Mouse (Mus musculus) midbrain, embryonic 14.5 days (tissue): ENCODE data around the gene Trim7. TPM values are rescaled to one million over a fixed set of nuclear protein-coding genes. Genes with fewer than 3 reads are reported as not detected.
"Not testable (repeated sequence)": the region's sequence is repeated elsewhere in the genome, so short reads cannot be mapped to it uniquely, and the experiment has no call there.

Source experiments
- ATAC-seq: fragments of 200-750 bp; cut with Nextera tagmentation; 2 replicates; pipeline ENCODE4 v1.8.0; 2017; ENCODE audit warnings: moderate number of reproducible peaks, moderate library complexity; ENCODE audit not compliant: low FRiP score, low TSS enrichment
- DNase-seq: peaks from one replicate; pipeline ENCODE4 v3.0.0-alpha.2; 2015
- H3K27ac ChIP-seq: fragments of 300-500 bp; sonication (generic); replicated peaks from 2 replicates; pipeline ENCODE4 v1.5.1; 2014; ENCODE audit warnings: mild to moderate bottlenecking, low read depth, low read length, moderate library complexity
- H3K27me3 ChIP-seq: fragments of 300-500 bp; sonication (generic); 2 replicates; pipeline ENCODE4 v1.6.1; 2014; ENCODE audit warnings: low read length, control low read depth, mixed read lengths; ENCODE audit not compliant: control insufficient read depth, insufficient read depth
- H3K36me3 ChIP-seq: fragments of 300-500 bp; sonication (generic); 2 replicates; pipeline ENCODE4 v1.6.1; 2014; ENCODE audit warnings: low read length, control low read depth; ENCODE audit not compliant: control insufficient read depth, insufficient read depth
- H3K4me1 ChIP-seq: fragments of 300-500 bp; sonication (generic); 2 replicates; pipeline ENCODE4 v1.6.1; 2014; ENCODE audit warnings: mild to moderate bottlenecking, antibody characterized with exemption, low read length, control low read depth; ENCODE audit not compliant: control insufficient read depth, insufficient read depth
- H3K4me2 ChIP-seq: fragments of 300-500 bp; sonication (generic); 2 replicates; pipeline ENCODE4 v1.6.1; 2014; ENCODE audit warnings: mild to moderate bottlenecking, low read length, moderate library complexity
- H3K4me3 ChIP-seq: fragments of 300-500 bp; sonication (generic); replicated peaks from 2 replicates; pipeline ENCODE4 v1.5.1; 2014; ENCODE audit warnings: low read depth, low read length
- H3K9ac ChIP-seq: fragments of 300-500 bp; sonication (generic); replicated peaks from 2 replicates; pipeline ENCODE4 v1.6.1; 2014; ENCODE audit warnings: mild to moderate bottlenecking, low read length, moderate library complexity
- H3K9me3 ChIP-seq: fragments of 300-500 bp; sonication (generic); 2 replicates; pipeline ENCODE4 v1.6.1; 2016; ENCODE audit warnings: low read length, control low read depth, mixed read lengths; ENCODE audit not compliant: control insufficient read depth
- WGBS: fragments of 180-500 bp; shearing (Covaris S2); extraction: QIAGEN DNeasy Blood & Tissue Kit; methylation state at CpG from one replicate; pipeline ENCODE4 v1.1.7; 2014; 5-methylcytosine and 5-hydroxymethylcytosine counted together
- polyA plus RNA-seq: library from polyadenylated mRNA; unstranded; fragments of >200 nt; fragmentation: Nextera tagmentation; extraction: Ambion mirVana; gene quantifications from 2 replicates; pipeline ENCODE4 v1.2.1, GENCODE M21; 2014

Gene Trim7
- polyA plus RNA-seq, 1 experiment from 2014 or later, result 0.75 TPM

DNA sequence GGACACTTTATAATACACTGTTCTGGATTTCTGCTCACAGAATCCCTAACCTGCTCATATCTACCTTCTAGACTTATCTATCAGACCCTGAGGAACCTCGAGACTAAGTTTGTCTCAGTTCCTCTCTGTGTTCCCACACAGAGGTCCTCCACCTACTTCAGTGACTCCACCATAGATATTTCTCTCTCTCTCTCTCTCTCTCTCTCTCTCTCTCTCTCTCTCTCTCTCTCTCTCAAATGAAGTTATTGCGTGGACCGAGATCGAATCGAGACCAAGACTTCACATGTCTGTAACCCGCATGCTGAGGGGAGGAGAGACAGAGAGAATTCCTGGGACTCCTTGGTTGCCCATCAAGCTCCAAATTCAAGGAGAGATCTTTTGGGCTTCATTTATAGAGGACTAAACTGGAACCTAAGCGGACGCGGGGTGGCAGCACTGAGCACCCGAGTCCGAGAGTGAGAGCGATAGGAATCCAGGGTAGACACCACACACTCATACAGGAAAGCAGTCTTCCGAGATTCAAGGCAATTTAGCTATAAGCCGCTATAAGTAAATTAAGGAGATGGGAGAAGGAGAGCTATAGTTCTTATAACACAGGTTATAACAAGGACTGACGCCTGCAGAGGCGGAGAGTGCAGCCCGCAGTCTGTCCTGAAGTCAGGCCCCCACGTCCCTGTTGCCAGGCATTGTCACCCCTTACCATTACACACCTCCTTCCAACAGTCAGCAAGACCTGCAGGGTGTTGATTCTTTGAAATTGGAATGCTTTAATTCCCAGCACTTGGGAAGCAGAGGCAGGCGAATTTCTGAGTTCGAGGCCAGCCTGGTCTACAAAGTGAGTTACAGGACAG is 35.7 kb upstream of the Trim7 start:
- Histone ChIP-seq H3K36me3 (no peaks in the 10 kb centered on the region), H3K9me3 (no peaks in the 10 kb centered on the region), H3K4me3 (0 out of 2 replicates have a peak overlapping the region, but pooled peaks have one; percentile 13), H3K4me1 (no peaks in the 10 kb centered on the region), H3K27ac (no peak overlapping the region), H3K27me3 (no peaks in the 10 kb centered on the region), H3K4me2 (peak overlapping the region; percentile 43), H3K9ac (0 out of 2 replicates have a peak overlapping the region, but pooled peaks have one; percentile 31)
- WGBS, result 17% methylated on average over 20 of the region's 20 CpGs
- ATAC-seq, result peak; percentile 64; the same call in 1 of the 2 replicates
- DNase-seq, result peak; percentile 92

GRCm38 (mm10) chr11:48790946-48791345 is 35.0 kb upstream of the Trim7 start:
- ATAC-seq (no peak), DNase-seq (no peak)
- H3K4me3 ChIP-seq, result no peak overlapping the region
- H3K36me3 ChIP-seq, result no peaks in the 10 kb centered on the region
- 71% methylated on average over 8 of the region's 8 CpGs for WGBS
- no peak overlapping the region for H3K9ac ChIP-seq
- H3K4me1 ChIP-seq, result no peaks in the 10 kb centered on the region
- H3K4me2 ChIP-seq, result no peak overlapping the region
- H3K9me3 ChIP-seq, result no peaks in the 10 kb centered on the region
- no peak overlapping the region for H3K27ac ChIP-seq
- no peaks in the 10 kb centered on the region for H3K27me3 ChIP-seq

DNA sequence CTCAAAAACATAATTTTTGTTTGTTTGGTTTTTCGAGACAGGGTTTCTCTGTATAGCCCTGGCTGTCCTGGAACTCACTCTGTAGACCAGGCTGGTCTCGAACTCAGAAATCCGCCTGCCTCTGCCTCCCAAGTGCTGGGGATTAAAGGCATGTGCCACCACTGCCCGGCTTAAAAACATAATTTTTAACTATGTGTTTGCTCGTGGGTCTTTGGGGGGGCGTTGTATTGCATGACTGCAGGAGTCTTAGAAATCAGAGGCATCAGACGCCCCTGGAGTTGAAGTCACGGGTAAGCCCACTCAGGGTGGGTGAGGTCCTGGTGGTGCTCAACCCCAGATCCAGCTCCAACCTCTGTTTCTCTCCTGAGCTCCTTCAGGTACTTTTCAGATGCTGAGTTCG is 34.0 kb upstream of the Trim7 start:
- not testable (repeated sequence) for H3K36me3 ChIP-seq, H3K27ac ChIP-seq, H3K4me1 ChIP-seq, ATAC-seq, H3K4me2 ChIP-seq, H3K4me3 ChIP-seq, DNase-seq, H3K9ac ChIP-seq, H3K9me3 ChIP-seq, H3K27me3 ChIP-seq
- 87% methylated on average over 9 of the region's 9 CpGs for WGBS

DNA sequence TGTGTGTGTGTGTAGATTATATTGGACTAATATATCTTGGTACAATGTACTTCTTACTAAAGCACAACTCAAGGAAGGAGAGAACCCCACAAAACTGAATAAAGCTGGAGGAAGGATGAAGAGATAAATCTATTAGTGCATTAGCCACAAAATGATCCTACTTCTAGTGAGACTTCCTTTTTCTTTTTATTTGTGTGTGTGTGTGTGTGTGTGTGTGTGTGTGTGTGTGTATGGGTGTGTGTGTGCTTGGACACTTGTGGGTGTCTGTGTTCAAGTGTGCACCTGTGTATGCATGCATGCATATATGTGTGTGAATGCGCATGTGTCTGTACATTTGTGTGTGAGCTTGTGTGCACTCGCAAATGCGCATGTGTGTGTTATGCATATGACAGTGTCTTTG is 32.8 kb upstream of the Trim7 start:
- H3K4me1 ChIP-seq, result no peaks in the 10 kb centered on the region
- no peak overlapping the region for H3K9ac ChIP-seq
- no peak overlapping the region for H3K4me3 ChIP-seq
- DNase-seq, result no peak
- H3K36me3 ChIP-seq, result no peaks in the 10 kb centered on the region
- H3K4me2 ChIP-seq, result no peak overlapping the region
- H3K9me3 ChIP-seq, result no peaks in the 10 kb centered on the region
- H3K27ac ChIP-seq, result no peak overlapping the region
- ATAC-seq, result no peak
- 97% methylated on average over 3 of the region's 3 CpGs for WGBS
- no peaks in the 10 kb centered on the region for H3K27me3 ChIP-seq

DNA sequence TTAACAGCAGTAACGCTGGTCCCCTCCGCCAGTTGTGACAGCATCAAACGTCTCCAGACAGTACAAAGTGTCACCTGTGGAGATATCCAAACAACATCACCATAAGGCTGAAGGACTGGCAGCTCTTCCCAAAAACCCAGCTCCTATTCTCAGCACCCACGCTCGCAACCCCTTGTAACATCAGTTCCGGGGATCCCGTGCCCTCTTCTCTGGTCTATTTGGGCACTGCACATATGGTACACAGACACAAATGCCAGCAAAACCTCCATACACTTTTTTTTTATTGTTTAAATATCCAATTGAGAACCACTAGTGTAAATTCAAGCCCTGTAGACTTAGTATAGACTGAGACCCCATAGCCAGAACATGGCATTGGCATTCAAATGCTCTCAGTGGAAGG is 30.7 kb upstream of the Trim7 start:
- H3K4me1 ChIP-seq, result peaks cover 11% of the 10 kb centered on the region
- ATAC-seq, result no peak
- H3K9me3 ChIP-seq, result no peaks in the 10 kb centered on the region
- no peak overlapping the region for H3K4me2 ChIP-seq
- H3K36me3 ChIP-seq, result no peaks in the 10 kb centered on the region
- H3K27ac ChIP-seq, result no peak overlapping the region
- DNase-seq, result no peak
- no peaks in the 10 kb centered on the region for H3K27me3 ChIP-seq
- H3K4me3 ChIP-seq, result no peak overlapping the region
- WGBS, result 89% methylated on average over 7 of the region's 7 CpGs
- no peak overlapping the region for H3K9ac ChIP-seq

GRCm38 (mm10) chr11:48796290-48796689 is 29.6 kb upstream of the Trim7 start:
- ATAC-seq, result no peak
- H3K4me3 ChIP-seq, result no peak overlapping the region
- WGBS, result 81% methylated on average over 4 of the region's 4 CpGs

GRCm38 (mm10) chr11:48797287-48797686 is 28.7 kb upstream of the Trim7 start:
- Histone ChIP-seq H3K9ac (no peak overlapping the region), H3K4me1 (peaks cover 24% of the 10 kb centered on the region), H3K4me3 (no peak overlapping the region), H3K4me2 (no peak overlapping the region), H3K36me3 (peaks cover 8% of the 10 kb centered on the region), H3K9me3 (no peaks in the 10 kb centered on the region), H3K27me3 (no peaks in the 10 kb centered on the region), H3K27ac (no peak overlapping the region)
- DNase-seq (no peak), ATAC-seq (no peak)
- WGBS, result 87% methylated on average over 5 of the region's 5 CpGs

More at GRCm38 (mm10) chr11:48796290-48796689, 29.6 kb upstream of the Trim7 start:
- Histone ChIP-seq H3K9ac (no peak overlapping the region), H3K9me3 (no peaks in the 10 kb centered on the region), H3K27ac (no peak overlapping the region), H3K4me1 (peaks cover 14% of the 10 kb centered on the region), H3K27me3 (no peaks in the 10 kb centered on the region), H3K4me2 (no peak overlapping the region), H3K36me3 (no peaks in the 10 kb centered on the region)
- no peak for DNase-seq

GRCm38 (mm10) chr11:48798308-48798707 is 27.6 kb upstream of the Trim7 start:
- no peak overlapping the region; the same call in 1 of the 2 replicates for H3K9ac ChIP-seq
- no peaks in the 10 kb centered on the region for H3K9me3 ChIP-seq
- H3K27ac ChIP-seq, result no peak overlapping the region
- no peak overlapping the region for H3K4me3 ChIP-seq
- no peaks in the 10 kb centered on the region for H3K27me3 ChIP-seq
- no peak for ATAC-seq
- WGBS, result 72% methylated on average over 7 of the region's 7 CpGs
- peaks cover 26% of the 10 kb centered on the region for H3K4me1 ChIP-seq
- H3K36me3 ChIP-seq, result peaks cover 18% of the 10 kb centered on the region
- no peak for DNase-seq
- peak overlapping the region; percentile 81 for H3K4me2 ChIP-seq
